Mouse (Mus musculus) stomach, postnatal 0 days (tissue): ENCODE data around the gene Adcy5.

ENCODE experiments used
- CTCF ChIP-seq: IDR thresholded peaks from 2 replicates; pipeline ENCODE4 v1.5.1; 2016; ENCODE audit warnings: antibody characterized with exemption, low read depth, mild to moderate bottlenecking, moderate library complexity
- EP300 ChIP-seq: optimal IDR thresholded peaks from 2 replicates; pipeline ENCODE3; 2016; ENCODE audit warnings: antibody characterized with exemption

DNA sequence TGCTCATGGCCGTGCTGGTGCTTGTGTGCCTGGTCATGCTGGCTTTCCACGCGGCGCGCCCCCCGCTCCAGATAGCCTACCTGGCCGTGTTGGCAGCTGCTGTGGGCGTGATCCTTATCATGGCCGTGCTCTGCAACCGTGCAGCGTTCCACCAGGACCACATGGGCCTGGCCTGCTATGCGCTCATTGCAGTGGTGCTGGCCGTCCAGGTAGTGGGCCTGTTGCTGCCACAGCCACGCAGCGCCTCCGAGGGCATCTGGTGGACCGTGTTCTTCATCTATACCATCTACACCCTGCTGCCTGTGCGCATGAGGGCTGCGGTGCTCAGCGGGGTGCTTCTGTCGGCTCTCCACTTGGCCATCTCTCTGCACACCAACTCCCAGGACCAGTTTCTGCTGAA is 2.2 kb downstream of the Adcy5 start:
- TF ChIP-seq CTCF = no peak
- no peak for TF ChIP-seq EP300
